Mouse (Mus musculus) hindbrain, embryonic 12.5 days (tissue): ENCODE results near the gene Gmps. TPM values are rescaled to one million over a fixed set of nuclear protein-coding genes. Genes with fewer than 3 reads are reported as not detected.

ENCODE experiments used
- ATAC-seq: fragments of 200-750 bp; cut with Nextera tagmentation; 2 replicates; pipeline ENCODE4 v1.8.0; 2017; ENCODE audit warnings: moderate TSS enrichment; ENCODE audit not compliant: low FRiP score
- H3K27ac ChIP-seq: fragments of 300-500 bp; sonication (generic); 2 replicates; pipeline ENCODE4 v1.5.1; 2016; ENCODE audit warnings: mild to moderate bottlenecking
- H3K27me3 ChIP-seq: fragments of 300-500 bp; sonication (generic); 2 replicates; pipeline ENCODE4 v1.6.1; 2016; ENCODE audit warnings: mild to moderate bottlenecking
- H3K36me3 ChIP-seq: fragments of 300-500 bp; sonication (generic); 2 replicates; pipeline ENCODE4 v1.6.1; 2016; ENCODE audit warnings: mild to moderate bottlenecking
- H3K4me1 ChIP-seq: fragments of 300-500 bp; sonication (generic); 2 replicates; pipeline ENCODE4 v1.6.1; 2016
- H3K4me2 ChIP-seq: fragments of 300-500 bp; sonication (generic); replicated peaks from 2 replicates; pipeline ENCODE4 v1.6.1; 2016; ENCODE audit warnings: mild to moderate bottlenecking
- H3K4me3 ChIP-seq: fragments of 300-500 bp; sonication (generic); 2 replicates; pipeline ENCODE4 v1.5.1; 2016; ENCODE audit warnings: mild to moderate bottlenecking
- H3K9ac ChIP-seq: fragments of 300-500 bp; sonication (generic); 2 replicates; pipeline ENCODE4 v1.6.1; 2016; ENCODE audit warnings: mild to moderate bottlenecking, moderate library complexity
- H3K9me3 ChIP-seq: fragments of 300-500 bp; sonication (generic); replicated peaks from 2 replicates; pipeline ENCODE4 v1.6.1; 2016; ENCODE audit warnings: mild to moderate bottlenecking
- WGBS: fragments of 180-500 bp; shearing (Covaris S2); methylation state at CpG from one replicate; pipeline ENCODE4 v1.1.7; 2016; 5-methylcytosine and 5-hydroxymethylcytosine counted together
- polyA plus RNA-seq: library from polyadenylated mRNA; unstranded; fragments of >200 nt; fragmentation: Nextera tagmentation; extraction: Ambion mirVana; gene quantifications from 2 replicates; pipeline ENCODE4 v1.2.1, GENCODE M21; 2016

Gmps gene
- polyA plus RNA-seq, 1 experiment from 2014 or later = 52.6 TPM

GRCm38 (mm10) chr3:63986656-63987055, 10.8 kb downstream of the Gmps start:
- no peak overlapping the region for H3K4me3 ChIP-seq
- WGBS = 86% methylated on average over 1 of the region's 1 CpGs
- H3K9me3 ChIP-seq = no peaks in the 10 kb centered on the region
- H3K4me2 ChIP-seq = no peak overlapping the region
- no peak overlapping the region for H3K9ac ChIP-seq
- no peaks in the 10 kb centered on the region for H3K4me1 ChIP-seq
- no peaks in the 10 kb centered on the region for H3K27me3 ChIP-seq
- peaks cover 51% of the 10 kb centered on the region for H3K36me3 ChIP-seq
- H3K27ac ChIP-seq = no peak overlapping the region
- no peak for ATAC-seq

- no peak for ATAC-seq
- H3K27ac ChIP-seq = no peak overlapping the region
- no peaks in the 10 kb centered on the region for H3K27me3 ChIP-seq
- peaks cover 56% of the 10 kb centered on the region for H3K36me3 ChIP-seq
- 93% methylated on average over 3 of the region's 3 CpGs for WGBS
- no peaks in the 10 kb centered on the region for H3K4me1 ChIP-seq
- no peak overlapping the region for H3K4me3 ChIP-seq
- no peak overlapping the region for H3K4me2 ChIP-seq
- H3K9ac ChIP-seq = no peak overlapping the region
- H3K9me3 ChIP-seq = no peaks in the 10 kb centered on the region
Measured at GRCm38 (mm10) chr3:63988722-63989440, 13.0 kb downstream of the Gmps start.

DNA sequence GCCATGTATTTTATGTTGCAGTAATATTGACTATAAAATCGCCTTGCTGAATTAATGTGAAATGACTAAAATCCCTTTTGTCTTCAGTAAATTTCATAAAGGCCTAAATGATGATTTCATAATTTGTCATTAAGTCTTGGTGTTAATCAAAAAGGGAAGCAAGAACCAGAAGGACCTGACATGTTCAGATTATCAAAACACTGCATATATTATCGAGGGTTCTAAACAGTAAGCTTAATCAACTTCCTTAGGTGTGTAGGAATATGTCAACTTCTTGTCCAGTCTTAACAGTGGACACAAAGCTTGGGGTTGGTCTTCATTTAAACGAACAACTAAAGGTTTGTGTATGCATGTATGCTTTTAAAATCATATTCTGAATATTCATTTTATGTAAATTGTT, 45.5 kb downstream of the Gmps start:
- Histone ChIP-seq H3K4me1 (no peaks in the 10 kb centered on the region), H3K27ac (no peak overlapping the region), H3K9me3 (no peaks in the 10 kb centered on the region), H3K27me3 (no peaks in the 10 kb centered on the region), H3K9ac (no peak overlapping the region), H3K36me3 (0 out of 2 replicates have a peak, but pooled peaks cover 4% of the 10 kb centered on the region), H3K4me2 (no peak overlapping the region), H3K4me3 (no peak overlapping the region)
- WGBS = 92% methylated on average over 3 of the region's 3 CpGs
- ATAC-seq = no peak

DNA sequence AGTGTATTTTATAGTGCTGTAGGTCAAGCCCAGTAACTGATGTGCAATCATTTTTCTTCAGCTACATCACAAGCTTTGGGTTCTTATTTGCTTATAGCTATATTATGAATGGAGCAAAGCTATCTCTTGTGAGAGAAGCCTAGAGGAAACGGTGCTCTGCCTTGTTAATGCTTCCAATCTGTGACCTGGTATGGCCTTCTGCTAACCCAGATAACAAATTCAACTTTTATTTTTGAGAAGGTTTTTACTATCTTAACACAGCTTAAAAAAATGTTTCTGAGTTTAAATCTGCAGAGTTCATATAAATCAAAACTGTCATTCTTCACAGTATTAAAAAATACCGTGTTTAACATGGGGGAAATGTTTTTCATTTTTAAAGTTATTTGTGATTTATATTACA, 46.0 kb downstream of the Gmps start:
- H3K4me2 ChIP-seq = no peak overlapping the region
- H3K27me3 ChIP-seq = no peaks in the 10 kb centered on the region
- no peak overlapping the region for H3K4me3 ChIP-seq
- H3K4me1 ChIP-seq = no peaks in the 10 kb centered on the region
- 86% methylated on average over 2 of the region's 2 CpGs for WGBS
- H3K9me3 ChIP-seq = no peaks in the 10 kb centered on the region
- ATAC-seq = no peak
- 0 out of 2 replicates have a peak, but pooled peaks cover 4% of the 10 kb centered on the region for H3K36me3 ChIP-seq
- H3K9ac ChIP-seq = no peak overlapping the region
- no peak overlapping the region for H3K27ac ChIP-seq

DNA sequence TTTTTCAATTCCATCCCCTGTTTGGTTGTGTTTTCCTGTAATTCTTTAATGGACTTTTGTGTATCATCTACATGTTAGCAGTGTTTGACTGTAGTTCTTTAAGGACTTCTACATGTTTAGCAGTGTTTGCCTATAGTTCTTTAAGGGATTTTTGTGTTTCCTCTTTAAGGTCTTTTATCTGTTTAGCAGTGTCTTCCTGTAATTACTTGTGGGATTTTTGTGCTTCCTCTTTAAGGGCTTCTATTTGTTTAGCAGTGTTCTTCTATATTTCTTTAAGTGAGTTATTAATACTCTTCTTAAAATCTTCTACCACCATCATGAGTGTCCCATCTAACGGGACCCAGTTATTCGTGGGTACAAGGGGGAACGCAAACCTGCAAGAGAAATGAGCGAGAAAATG, 53.9 kb downstream of the Gmps start:
- no peaks in the 10 kb centered on the region for H3K36me3 ChIP-seq
- H3K27ac ChIP-seq = no peak overlapping the region
- no peak for ATAC-seq
- H3K9ac ChIP-seq = no peak overlapping the region
- 95% methylated on average over 4 of the region's 4 CpGs for WGBS
- H3K4me2 ChIP-seq = no peak overlapping the region
- no peaks in the 10 kb centered on the region for H3K9me3 ChIP-seq
- no peaks in the 10 kb centered on the region for H3K4me1 ChIP-seq
- H3K4me3 ChIP-seq = no peak overlapping the region
- H3K27me3 ChIP-seq = no peaks in the 10 kb centered on the region

DNA sequence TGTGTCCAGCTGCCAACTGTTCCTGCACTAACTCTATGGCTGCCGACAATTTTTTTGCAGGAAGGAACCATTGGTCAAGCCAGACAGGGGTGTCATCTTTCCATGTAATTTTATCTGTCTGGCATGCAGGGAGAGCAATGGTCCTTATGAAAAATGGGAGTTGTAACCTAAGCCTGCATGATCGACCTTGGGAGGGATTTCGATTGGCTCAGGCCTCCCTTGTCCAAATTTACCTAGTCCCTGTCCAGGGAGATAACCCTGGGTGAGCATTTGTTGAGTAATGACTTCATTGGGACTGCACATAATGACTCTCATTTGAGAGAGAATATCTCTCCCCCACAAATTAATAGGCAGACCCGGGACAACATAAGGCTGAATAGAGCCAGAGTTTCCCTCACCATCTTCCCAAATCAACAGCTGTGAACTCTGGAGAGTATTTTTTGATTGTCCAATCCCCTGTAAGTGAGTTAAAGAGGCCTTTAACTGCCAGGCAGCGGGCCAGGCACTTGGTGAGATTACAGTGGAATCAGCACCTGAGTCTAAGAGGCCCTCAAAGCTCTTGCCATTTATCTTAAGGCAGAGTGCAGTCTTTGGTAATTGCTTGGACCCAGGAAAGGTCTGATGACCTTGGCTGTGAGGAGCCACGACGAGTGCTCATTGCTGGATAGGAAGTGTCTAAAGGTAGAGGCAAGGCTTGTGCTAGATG, 62.4 kb downstream of the Gmps start:
- no peaks in the 10 kb centered on the region for H3K36me3 ChIP-seq
- no peak overlapping the region for H3K4me2 ChIP-seq
- H3K9ac ChIP-seq = no peak overlapping the region
- no peaks in the 10 kb centered on the region for H3K9me3 ChIP-seq
- H3K27ac ChIP-seq = no peak overlapping the region
- H3K4me3 ChIP-seq = no peak overlapping the region
- 0 out of 2 replicates have a peak, but pooled peaks cover 6% of the 10 kb centered on the region for H3K4me1 ChIP-seq
- no peak for ATAC-seq
- 87% methylated on average over 7 of the region's 7 CpGs for WGBS
- no peaks in the 10 kb centered on the region for H3K27me3 ChIP-seq

- WGBS = 14% methylated on average over 25 of the region's 25 CpGs
- Histone ChIP-seq H3K27me3 (no peaks in the 10 kb centered on the region), H3K4me3 (peak overlapping the region; percentile 33), H3K4me2 (peak overlapping the region; percentile 70), H3K27ac (no peak overlapping the region), H3K9me3 (no peaks in the 10 kb centered on the region), H3K9ac (peak overlapping the region; percentile 59), H3K4me1 (0 out of 2 replicates have a peak, but pooled peaks cover 6% of the 10 kb centered on the region), H3K36me3 (no peaks in the 10 kb centered on the region)
- ATAC-seq = peak; percentile 89
Measured at GRCm38 (mm10) chr3:64039818-64040784, 64.2 kb downstream of the Gmps start.

Other genes starting within 250 kb of the Gmps start
- 25.2 and 25.5 TPM in 2 replicates for gene Plch1, start 76.6 kb upstream of the Gmps start, polyA plus RNA-seq
- gene E130311K13Rik, start 46.6 kb upstream of the Gmps start, polyA plus RNA-seq = 4.3 and 4.8 TPM in 2 replicates
- 14.4 and 15.3 TPM in 2 replicates for gene Slc33a1, start 11.3 kb upstream of the Gmps start, polyA plus RNA-seq
- gene Vmn2r1, start 105.4 kb downstream of the Gmps start, polyA plus RNA-seq = 0.05 and 0.08 TPM in 2 replicates
- 0.05 TPM in 1 of 2 replicates, not detected in the other for gene Vmn2r2, start 165.8 kb downstream of the Gmps start, polyA plus RNA-seq